Mouse (Mus musculus): ENCODE data around the gene Grip1. TPM values are rescaled to one million over a fixed set of nuclear protein-coding genes. Genes with fewer than 3 reads are reported as not detected.

Gene Grip1
- total and polyA plus RNA-seq, 3 experiments = 0.31 to 0.45 (median 0.42) TPM

GRCm38 (mm10) chr10:119435818-119436217 is 17.8 kb upstream of the Grip1 start:
- TF ChIP-seq POLR2A (IDR thresholded peaks at IDR 0.05; ENCODE audit: insufficient read depth, low read depth, low read length) (no peak), CTCF (IDR thresholded peaks at IDR 0.05) (no peak), EP300 (IDR thresholded peaks at IDR 0.05; ENCODE audit: insufficient read depth, low read depth, low read length) (no peak)
- Histone ChIP-seq H3K4me3 (no peak overlapping the region), H3K9ac (ENCODE audit: low read depth, low read length) (no peak overlapping the region), H3K27me3 (ENCODE audit: control insufficient read depth, insufficient read depth, low read length) (no peaks in the 10 kb centered on the region), H3K4me1 (ENCODE audit: control insufficient read depth, insufficient read depth, low read length) (no peaks in the 10 kb centered on the region), H3K79me2 (replicated peaks; ENCODE audit: control insufficient read depth, insufficient read depth, low read length) (no peaks in the 10 kb centered on the region), H3K27ac (no peak overlapping the region), H3K36me3 (ENCODE audit: control insufficient read depth, insufficient read depth, low read length) (no peaks in the 10 kb centered on the region)
- WGBS = 76% methylated on average over 7 of the region's 7 CpGs
- no peak for DNase-seq
- intact Hi-C loops (cut with DNase I) = no loop called here

GRCm38 (mm10) chr10:119437319-119437718 is 16.3 kb upstream of the Grip1 start:
- TF ChIP-seq EP300 (IDR thresholded peaks at IDR 0.05; ENCODE audit: insufficient read depth, low read depth, low read length) (no peak), POLR2A (IDR thresholded peaks at IDR 0.05; ENCODE audit: insufficient read depth, low read depth, low read length) (no peak), CTCF (IDR thresholded peaks at IDR 0.05) (no peak)
- no peaks in the 10 kb centered on the region for H3K36me3 ChIP-seq (ENCODE audit: control insufficient read depth, insufficient read depth, low read length)
- 80% methylated on average over 3 of the region's 3 CpGs for whole genome bisulfite sequencing
- H3K4me3 ChIP-seq = no peak overlapping the region
- no peak for DNase-seq
- no peaks in the 10 kb centered on the region for H3K4me1 ChIP-seq (ENCODE audit: control insufficient read depth, insufficient read depth, low read length)
- intact Hi-C loops (cut with DNase I) = no loop called here
- no peaks in the 10 kb centered on the region for H3K79me2 ChIP-seq (replicated peaks; ENCODE audit: control insufficient read depth, insufficient read depth, low read length)
- no peak overlapping the region for H3K9ac ChIP-seq (ENCODE audit: low read depth, low read length)
- no peaks in the 10 kb centered on the region for H3K27me3 ChIP-seq (ENCODE audit: control insufficient read depth, insufficient read depth, low read length)
- H3K27ac ChIP-seq = no peak overlapping the region

- Histone ChIP-seq H3K4me3 (no peak overlapping the region), H3K9ac (ENCODE audit: low read depth, low read length) (no peak overlapping the region), H3K4me1 (ENCODE audit: control insufficient read depth, insufficient read depth, low read length) (no peaks in the 10 kb centered on the region), H3K79me2 (replicated peaks; ENCODE audit: control insufficient read depth, insufficient read depth, low read length) (no peaks in the 10 kb centered on the region), H3K27ac (no peak overlapping the region), H3K36me3 (ENCODE audit: control insufficient read depth, insufficient read depth, low read length) (no peaks in the 10 kb centered on the region), H3K27me3 (ENCODE audit: control insufficient read depth, insufficient read depth, low read length) (no peaks in the 10 kb centered on the region)
- intact Hi-C loops (cut with DNase I) = no loop called here
- TF ChIP-seq EP300 (IDR thresholded peaks at IDR 0.05; ENCODE audit: insufficient read depth, low read depth, low read length) (no peak), CTCF (IDR thresholded peaks at IDR 0.05) (no peak), POLR2A (IDR thresholded peaks at IDR 0.05; ENCODE audit: insufficient read depth, low read depth, low read length) (no peak)
- no peak for DNase-seq
- WGBS = 71% methylated on average over 6 of the region's 6 CpGs
Observed at GRCm38 (mm10) chr10:119441743-119442142, 11.9 kb upstream of the Grip1 start.

- Histone ChIP-seq H3K4me1 (ENCODE audit: control insufficient read depth, insufficient read depth, low read length) (no peaks in the 10 kb centered on the region), H3K79me2 (replicated peaks; ENCODE audit: control insufficient read depth, insufficient read depth, low read length) (no peaks in the 10 kb centered on the region), H3K27ac (no peak overlapping the region), H3K36me3 (ENCODE audit: control insufficient read depth, insufficient read depth, low read length) (no peaks in the 10 kb centered on the region), H3K27me3 (ENCODE audit: control insufficient read depth, insufficient read depth, low read length) (no peaks in the 10 kb centered on the region), H3K4me3 (no peak overlapping the region), H3K9ac (ENCODE audit: low read depth, low read length) (no peak overlapping the region)
- TF ChIP-seq CTCF (IDR thresholded peaks at IDR 0.05) (no peak), EP300 (IDR thresholded peaks at IDR 0.05; ENCODE audit: insufficient read depth, low read depth, low read length) (no peak), POLR2A (IDR thresholded peaks at IDR 0.05; ENCODE audit: insufficient read depth, low read depth, low read length) (no peak)
- intact Hi-C loops (cut with DNase I) = no loop called here
- DNase-seq = no peak
- 83% methylated on average over 14 of the region's 14 CpGs for WGBS
Observed at GRCm38 (mm10) chr10:119447392-119447914, 6.2 kb upstream of the Grip1 start.

GRCm38 (mm10) chr10:119447930-119448329 is 5.7 kb upstream of the Grip1 start:
- DNase-seq = no peak
- Histone ChIP-seq H3K27me3 (ENCODE audit: control insufficient read depth, insufficient read depth, low read length) (no peaks in the 10 kb centered on the region), H3K9ac (ENCODE audit: low read depth, low read length) (no peak overlapping the region), H3K4me1 (ENCODE audit: control insufficient read depth, insufficient read depth, low read length) (no peaks in the 10 kb centered on the region), H3K79me2 (replicated peaks; ENCODE audit: control insufficient read depth, insufficient read depth, low read length) (no peaks in the 10 kb centered on the region), H3K27ac (no peak overlapping the region), H3K4me3 (no peak overlapping the region), H3K36me3 (ENCODE audit: control insufficient read depth, insufficient read depth, low read length) (no peaks in the 10 kb centered on the region)
- intact Hi-C loops (cut with DNase I) = no loop called here
- 93% methylated on average over 3 of the region's 3 CpGs for WGBS
- TF ChIP-seq POLR2A (IDR thresholded peaks at IDR 0.05; ENCODE audit: insufficient read depth, low read depth, low read length) (no peak), EP300 (IDR thresholded peaks at IDR 0.05; ENCODE audit: insufficient read depth, low read depth, low read length) (no peak), CTCF (IDR thresholded peaks at IDR 0.05) (no peak)

GRCm38 (mm10) chr10:119452698-119453097 is 932 bp upstream of the Grip1 start:
- TF ChIP-seq EP300 (IDR thresholded peaks at IDR 0.05; ENCODE audit: insufficient read depth, low read depth, low read length) (no peak), POLR2A (IDR thresholded peaks at IDR 0.05; ENCODE audit: insufficient read depth, low read depth, low read length) (no peak), CTCF (IDR thresholded peaks at IDR 0.05) (no peak)
- no peak for DNase-seq
- Histone ChIP-seq H3K4me3 (no peak overlapping the region), H3K4me1 (ENCODE audit: control insufficient read depth, insufficient read depth, low read length) (no peaks in the 10 kb centered on the region), H3K27me3 (ENCODE audit: control insufficient read depth, insufficient read depth, low read length) (peaks cover 12% of the 10 kb centered on the region), H3K27ac (no peak overlapping the region), H3K36me3 (ENCODE audit: control insufficient read depth, insufficient read depth, low read length) (no peaks in the 10 kb centered on the region), H3K9ac (ENCODE audit: low read depth, low read length) (no peak overlapping the region), H3K79me2 (replicated peaks; ENCODE audit: control insufficient read depth, insufficient read depth, low read length) (no peaks in the 10 kb centered on the region)
- intact Hi-C loops (cut with DNase I) = no loop called here
- WGBS = 48% methylated on average over 5 of the region's 5 CpGs
